Mouse (Mus musculus): ENCODE measurements at regions not wholly inside any gene's neighbourhood (a gene's known extent, or its start where the extent isn't known, plus 50 kb on each side); places are given as distances from the start of the nearest gene placed in this dataset.

GRCm38 (mm10) chrX:18960465-18960864 lies 499.3 kb upstream of the 4930578C19Rik start:
- TF ChIP-seq EP300 (IDR thresholded peaks at IDR 0.05) (no peak), CTCF (IDR thresholded peaks at IDR 0.05) (no peak)
